Mouse (Mus musculus) heart, postnatal 14 days (tissue): Measurements from ENCODE around the gene Pole2. TPM values are rescaled to one million over a fixed set of nuclear protein-coding genes. Genes with fewer than 3 reads are reported as not detected.

Experiments
- DNase-seq, 2 experiments: peaks; one replicate each; pipeline ENCODE4 v3.0.0; 2021 to 2022
- intact Hi-C: fragments of 180-260 bp; cut with DNase I; formaldehyde crosslinking; loops from one replicate; pipeline ENCODE4 v1.15.1; 2025
- long read RNA-seq, 2 experiments: library from polyadenylated mRNA; stranded (forward); transcript quantifications; one replicate each; pipeline ENCODE4 v2.0.0; 2021
- total RNA-seq, 2 experiments: library from RNA; stranded (reverse); gene quantifications; 2 replicates each; pipeline ENCODE4 v1.2.3; 2021

The Pole2 gene
- 1 to 10 TPM; 1.6 to 2.0 TPM for total RNA-seq
- long read RNA-seq, experiment 1, transcript Pole2-201 (19 exons, 1,706 nt): major isoform, 5 of 7 reads
- long read RNA-seq, experiment 1, partial matches to known transcripts: 0 of 7 reads
- long read RNA-seq, experiment 1, other reads (novel, unspliced or antisense): 2 of 7 reads
- long read RNA-seq, experiment 2, partial matches to known transcripts: 0 of 2 reads
- long read RNA-seq, experiment 2, other reads (novel, unspliced or antisense): 0 of 2 reads

GRCm38 (mm10) chr12:69227776-69228466 lies at the start of gene Pole2:
Gene Pole2 (minus strand): TSS chr12:69228195.
- intact Hi-C loops: no loop called here
- DNase-seq: peak; percentile 92 to 93

- intact Hi-C loops: no loop called here
- no peak for DNase-seq
Observed at GRCm38 (mm10) chr12:69268956-69269355, 41.0 kb upstream of the Pole2 start.

DNA sequence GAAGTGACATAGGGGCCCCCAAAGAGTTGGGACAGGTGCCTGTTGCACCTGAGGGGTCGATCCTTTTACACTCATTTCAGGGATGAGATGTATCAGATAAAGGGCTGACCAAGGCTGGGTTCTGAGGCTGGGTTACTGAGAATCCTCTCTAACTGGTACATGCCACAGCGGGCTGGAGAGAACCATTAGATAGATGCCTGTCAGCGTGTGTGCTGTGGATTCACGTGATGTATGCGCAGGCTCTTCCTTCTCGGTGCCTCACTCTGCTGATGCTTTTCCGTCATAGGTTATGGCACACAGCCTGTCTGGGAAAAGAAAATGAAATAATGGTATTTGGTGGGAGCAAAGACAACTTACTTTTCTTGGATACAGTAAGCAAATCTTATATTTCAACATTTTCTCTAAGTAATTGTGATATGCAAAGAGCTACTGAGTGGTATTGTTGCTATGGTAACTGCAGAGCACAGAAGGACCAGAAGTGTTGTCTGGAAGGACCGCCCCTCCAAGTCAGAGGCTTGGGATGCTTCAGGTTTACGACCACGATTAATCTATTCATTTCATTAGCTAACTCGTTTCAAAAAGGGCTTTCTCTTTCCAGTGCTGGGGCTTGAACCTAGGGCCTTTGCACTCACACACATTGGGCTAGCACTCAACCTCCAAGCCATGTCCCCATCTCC lies 40.1 kb upstream of the Pole2 start:
- intact Hi-C loops: no loop called here
- DNase-seq: no peak

DNA sequence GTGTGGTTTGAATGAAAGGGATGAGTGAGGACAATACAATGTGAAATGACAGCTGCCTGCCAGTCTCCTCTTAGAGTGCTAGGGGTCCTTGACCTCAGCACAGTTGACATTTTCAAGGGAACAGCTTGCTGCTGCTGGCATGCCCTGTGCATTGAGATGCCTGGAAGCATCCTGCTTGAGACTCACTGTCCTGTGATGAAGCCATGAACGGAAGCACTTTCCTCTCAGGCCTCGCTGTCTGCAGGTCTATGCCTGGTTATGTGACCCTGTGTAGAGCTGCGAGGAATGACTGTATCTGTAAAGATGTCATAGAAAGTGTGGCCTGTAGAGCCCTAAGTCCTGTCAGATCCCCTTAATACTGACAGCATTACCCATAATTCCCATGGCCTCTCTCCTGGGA lies 37.0 kb upstream of the Pole2 start:
- no peak for DNase-seq
- intact Hi-C loops: no loop called here

DNA sequence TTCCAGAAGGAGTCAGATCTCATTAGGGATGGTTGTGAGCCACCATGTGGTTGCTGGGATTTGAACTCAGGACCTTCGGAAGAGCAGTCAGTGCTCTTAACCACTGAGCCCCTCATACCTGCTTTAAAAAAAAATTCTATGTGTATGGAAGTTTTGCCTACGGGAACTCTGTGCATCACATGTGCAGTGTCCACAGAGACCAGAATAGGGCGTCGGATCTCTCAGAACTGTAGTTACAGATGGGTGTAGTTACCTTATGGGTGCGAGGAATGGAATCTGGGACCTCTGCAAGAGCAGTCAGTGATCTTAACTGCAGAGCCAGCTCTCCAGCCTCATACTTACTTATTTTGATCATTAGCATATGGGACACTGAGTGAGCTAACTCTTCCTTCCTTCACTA lies 34.3 kb upstream of the Pole2 start:
- intact Hi-C loops: no loop called here
- no peak for DNase-seq

GRCm38 (mm10) chr12:69257836-69258235 lies 29.8 kb upstream of the Pole2 start:
- DNase-seq: no peak

DNA sequence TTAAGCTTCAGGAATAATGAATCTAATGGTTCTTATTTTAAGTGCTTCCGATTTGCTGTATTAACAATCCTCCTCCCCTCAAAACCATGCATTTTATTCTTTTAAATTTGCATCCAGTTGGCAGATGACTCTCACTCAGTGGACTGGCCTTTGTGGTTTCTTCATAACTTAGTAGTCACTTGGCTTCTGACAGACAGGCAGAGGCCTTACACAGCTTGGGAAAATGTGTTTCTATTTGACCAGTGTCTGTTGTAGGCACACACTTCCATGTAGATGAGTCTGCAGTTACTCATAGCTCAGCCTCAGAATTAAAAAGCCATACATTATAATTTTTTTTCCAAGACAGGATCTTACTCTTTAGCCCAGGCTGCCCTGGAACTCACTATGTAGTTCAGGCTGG lies 25.8 kb upstream of the Pole2 start:
- intact Hi-C loops: no loop called here
- DNase-seq: no peak

More at GRCm38 (mm10) chr12:69257836-69258235, 29.8 kb upstream of the Pole2 start:
- intact Hi-C loops: no loop called here

DNA sequence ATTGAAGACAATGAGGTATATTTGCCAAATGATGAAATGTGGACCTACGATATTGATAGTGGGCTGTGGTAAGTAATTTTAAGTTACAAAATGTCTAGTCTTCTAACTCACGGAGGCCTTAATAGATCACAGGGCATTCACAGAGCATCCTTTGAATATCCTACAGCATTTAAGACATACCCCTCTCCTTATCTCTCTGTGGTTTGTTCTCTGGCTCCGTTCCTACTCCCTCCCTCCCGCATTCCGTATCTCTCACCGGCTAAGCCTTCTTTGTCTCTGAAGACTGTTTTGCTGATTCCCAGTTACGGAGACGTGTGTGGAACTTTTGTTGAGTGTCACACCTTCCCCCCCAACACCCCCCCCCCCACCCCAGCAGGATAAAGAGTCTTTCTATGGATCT lies 22.8 kb upstream of the Pole2 start:
- no peak for DNase-seq
- intact Hi-C loops: no loop called here

- intact Hi-C loops: no loop called here
Observed at GRCm38 (mm10) chr12:69249766-69250165, 21.8 kb upstream of the Pole2 start.

DNA sequence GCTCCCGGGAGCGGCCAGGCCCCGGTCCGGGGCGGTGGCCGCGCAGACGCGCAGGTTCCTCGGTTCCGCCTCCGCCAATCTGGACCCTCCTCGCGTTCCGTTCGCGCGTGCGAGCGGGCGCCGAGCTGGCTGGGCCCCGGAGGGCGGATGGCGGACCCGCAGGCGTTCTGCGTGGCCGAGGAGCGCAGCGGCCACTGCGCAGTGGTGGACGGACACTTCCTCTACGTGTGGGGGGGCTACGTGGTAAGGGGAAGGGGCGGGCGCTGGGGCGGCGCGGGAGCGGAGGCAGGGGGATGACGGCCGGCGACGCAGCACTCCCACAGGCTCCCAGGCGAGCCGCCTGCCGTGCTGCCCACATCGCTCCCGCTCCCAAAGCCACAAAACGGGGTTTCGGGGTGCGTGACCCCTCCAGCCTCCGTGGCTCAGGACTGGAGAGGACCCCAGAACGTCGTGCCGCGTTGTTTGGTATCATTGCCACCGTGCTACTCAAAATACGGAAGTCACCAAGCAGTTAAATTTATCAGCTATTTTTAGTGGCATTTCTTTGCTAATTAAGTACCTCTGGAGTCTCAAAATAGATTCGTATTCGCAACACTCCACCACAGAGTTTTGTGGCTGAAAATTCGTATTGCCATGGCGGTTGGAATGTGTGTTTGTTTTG lies 13.9 kb upstream of the Pole2 start:
- intact Hi-C loops: loop anchor here (5.0 kb wide), 2 partner anchors 45 to 55 kb away; partner anchors contain the start of genes Dnaaf2, Gm49383 and Klhdc2
- DNase-seq: peak; percentile 81 to 84

More at GRCm38 (mm10) chr12:69249766-69250165, 21.8 kb upstream of the Pole2 start:
- no peak for DNase-seq

- intact Hi-C loops: loop anchor here (5.0 kb wide), 2 partner anchors 44 to 56 kb away; partner anchors contain the start of genes Dnaaf2, Gm49383 and Klhdc2
- DNase-seq: no peak
Observed at GRCm38 (mm10) chr12:69241405-69241770, 13.4 kb upstream of the Pole2 start.

DNA sequence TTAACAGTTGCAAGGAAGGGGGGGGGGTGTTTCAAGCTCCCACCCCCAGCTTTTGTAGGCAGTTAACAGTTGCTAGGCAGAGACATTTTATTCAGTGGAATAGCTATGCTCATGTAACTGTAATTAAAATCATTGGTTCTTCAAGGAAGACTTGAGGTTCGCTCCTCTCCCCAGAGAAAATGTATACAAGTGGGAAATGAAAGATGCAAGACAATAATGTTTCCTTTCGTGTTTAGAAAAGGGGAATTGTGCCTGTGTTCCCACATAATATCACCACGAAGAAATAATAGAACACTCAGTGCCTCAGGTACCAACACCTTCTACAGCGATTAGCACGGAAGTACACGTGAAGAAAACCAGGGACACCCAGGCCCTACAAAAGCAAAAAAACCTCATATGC lies 12.9 kb upstream of the Pole2 start, which contains the start of gene Klhdc1:
TSS of gene Klhdc1 (plus strand) at position 301 of the 400 bp plus-strand sequence.
- intact Hi-C loops: loop anchor here (5.0 kb wide), 2 partner anchors 44 to 56 kb away; partner anchors contain the start of genes Dnaaf2, Gm49383 and Klhdc2

GRCm38 (mm10) chr12:69238284-69238683 lies 10.3 kb upstream of the Pole2 start:
- DNase-seq: no peak
- intact Hi-C loops: no loop called here

More for the DNA sequence above, 12.9 kb upstream of the Pole2 start, which contains the start of gene Klhdc1:
- no peak for DNase-seq

DNA sequence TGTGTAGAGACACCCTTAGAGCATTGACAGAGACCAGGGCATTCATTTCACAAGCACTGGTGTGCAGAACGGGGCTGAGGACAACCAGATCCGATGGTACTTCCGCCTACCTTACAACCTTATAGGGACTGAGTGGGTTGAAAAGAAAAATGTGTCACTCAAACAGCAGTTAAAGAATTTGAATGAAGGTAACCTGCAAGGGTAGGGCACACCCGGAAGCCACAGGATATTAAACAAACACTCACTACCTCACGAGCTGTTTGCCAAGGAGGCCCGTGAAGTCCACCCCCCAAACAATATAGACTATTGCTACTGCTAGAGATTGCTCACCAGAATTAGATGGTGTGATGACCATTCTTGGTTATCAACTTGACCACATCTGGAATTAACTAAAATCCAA lies 7.8 kb upstream of the Pole2 start:
- no peak for DNase-seq
- intact Hi-C loops: no loop called here

DNA sequence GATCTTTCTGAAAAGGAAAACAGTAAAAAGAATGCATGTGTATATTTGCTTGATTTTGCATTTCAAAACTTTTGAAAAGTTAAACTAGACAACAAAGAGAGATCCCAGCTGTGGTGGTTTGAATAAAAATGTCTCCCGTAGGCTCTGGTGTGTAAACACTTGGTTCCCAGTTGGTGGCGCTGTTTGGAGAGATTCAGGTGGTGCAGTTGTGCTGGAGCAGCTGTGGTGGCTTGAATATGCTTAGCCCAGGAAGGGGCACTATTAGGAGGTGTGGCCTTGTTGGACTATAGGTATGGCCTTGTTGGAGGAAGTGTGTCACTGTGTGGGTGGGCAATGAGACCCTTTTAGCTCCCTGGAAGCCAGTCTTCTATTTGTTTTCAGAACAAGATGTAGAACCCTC lies 1.3 kb upstream of the Pole2 start:
- intact Hi-C loops: no loop called here

GRCm38 (mm10) chr12:69220613-69221277 lies 7.2 kb downstream of the Pole2 start:
- intact Hi-C loops: no loop called here
- DNase-seq: no peak

More for the DNA sequence above, 1.3 kb upstream of the Pole2 start:
- DNase-seq: peak in 1 of 2 experiments; percentile 27

GRCm38 (mm10) chr12:69216587-69216986 lies 11.4 kb downstream of the Pole2 start:
- intact Hi-C loops: loop anchor here (10.0 kb wide), 1 partner anchor 478 kb away; no protein-coding TSS in a partner anchor
- DNase-seq: no peak

DNA sequence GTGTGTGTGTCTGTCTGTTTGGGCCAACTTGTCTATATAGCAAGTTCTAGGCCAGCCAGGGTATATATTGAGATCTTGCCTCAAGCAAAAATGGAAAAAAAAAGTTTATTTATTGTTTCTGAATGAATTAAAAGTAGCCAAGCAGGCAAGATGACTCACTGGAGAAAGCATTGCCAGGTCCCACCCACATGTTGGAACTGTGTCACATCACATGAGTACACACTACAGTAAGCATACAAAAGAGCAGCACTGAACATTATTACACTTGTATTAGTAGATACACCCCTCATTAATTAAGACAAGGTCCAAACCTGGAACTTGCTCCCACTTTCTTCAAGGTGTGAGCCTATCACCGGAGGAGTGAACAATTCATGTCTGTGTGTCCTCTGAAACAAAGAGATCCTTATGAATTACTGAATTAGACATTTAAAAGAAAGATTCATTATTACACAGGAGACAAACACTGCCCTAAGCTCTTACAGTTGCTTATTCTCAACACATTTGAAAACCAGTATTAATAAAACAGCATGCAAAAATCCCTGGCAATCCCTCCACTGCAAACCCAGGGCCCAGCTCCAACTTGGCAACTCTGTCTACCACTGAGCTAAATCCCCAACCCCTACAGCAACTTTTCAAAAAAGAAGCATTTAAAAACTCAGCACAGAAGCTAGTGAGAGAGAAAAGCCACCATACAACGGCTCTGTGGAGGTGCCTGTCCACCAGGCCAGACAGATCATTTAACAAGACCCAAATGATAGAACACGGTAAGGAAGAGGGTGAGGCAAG lies 12.8 kb downstream of the Pole2 start:
- intact Hi-C loops: loop anchor here (5.0 to 10.0 kb wide), 2 partner anchors 122 to 480 kb away; no protein-coding TSS in a partner anchor
- peak; percentile 59 to 72 for DNase-seq

DNA sequence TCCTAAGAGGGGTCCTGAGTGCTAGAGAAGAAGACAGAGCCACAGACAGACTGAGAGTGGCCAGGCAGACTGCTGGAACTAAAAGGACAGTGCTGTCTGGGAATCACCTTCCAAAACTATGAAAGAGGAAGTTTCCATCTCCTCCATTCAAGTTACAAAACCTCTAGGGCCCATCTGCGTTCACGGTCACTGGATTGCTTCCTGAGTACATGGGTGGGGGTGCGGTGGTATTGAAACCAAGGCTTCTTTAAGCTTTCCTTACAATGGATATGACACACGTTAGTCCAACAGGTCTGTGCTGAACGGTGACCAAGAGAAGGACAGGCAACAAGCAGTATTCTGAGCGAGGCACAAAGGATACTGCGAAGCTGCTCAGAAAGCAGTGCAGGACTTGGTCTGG lies 13.6 kb downstream of the Pole2 start:
- no peak for DNase-seq
- intact Hi-C loops: loop anchor here (5.0 to 10.0 kb wide), 2 partner anchors 123 to 480 kb away; no protein-coding TSS in a partner anchor
